Comparison of ENCODE assay signal across 9 mouse cellular contexts in the genomic region with DNA sequence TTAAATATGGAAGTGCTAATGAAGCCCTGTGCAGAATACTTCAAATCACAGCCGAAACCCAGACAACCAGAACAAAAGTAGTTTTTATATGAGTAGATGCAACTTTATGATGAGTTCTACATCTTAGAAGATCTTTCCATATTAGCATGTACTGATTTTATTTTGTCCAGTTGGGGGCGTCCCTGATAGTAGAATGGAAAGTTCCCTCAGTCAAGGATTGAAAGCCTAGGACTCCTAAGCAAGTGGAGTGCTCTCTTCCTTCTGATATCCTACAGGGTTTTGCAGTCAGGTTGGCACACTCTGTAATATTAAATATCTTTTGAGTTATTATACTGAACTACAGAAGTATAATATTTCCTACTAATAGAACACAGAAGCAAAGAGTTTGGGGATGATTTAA.
A peak's percentile ranks its signal among the peaks of the same experiment; 100 is the strongest.
DNase-seq lines count a peak whose midpoint lies in the region; ATAC-seq and TF ChIP-seq lines count a peak whose summit lies in the region.
"Had no signal": no experiment of that assay in that cellular context is flagged by ENCODE, and none has a peak within 500 bp of the region (broad histone marks: within the 10 kb centered on the region; RNA-seq: fewer than 3 reads in every experiment).

No protein-coding gene starts in this region.

- 69% methylated on average over 2 of the region's 2 CpGs for WGBS in liver, postnatal 0 days (ENCODE audit: insufficient replicate concordance)
- 64% methylated on average over 2 of the region's 2 CpGs for WGBS in liver, embryonic 11.5 days
- WGBS in embryonic facial prominence, embryonic 14.5 days = 52% methylated on average over 2 of the region's 2 CpGs
- 35% methylated on average over 2 of the region's 2 CpGs for WGBS in midbrain, embryonic 14.5 days
- 62% methylated on average over 2 of the region's 2 CpGs for WGBS in heart, embryonic 11.5 days (ENCODE audit: insufficient replicate concordance)

- H3K36me3 ChIP-seq in liver, postnatal 0 days (replicated peaks; ENCODE audit: insufficient read depth, low read length) = no peaks in the 10 kb centered on the region
- no peaks in the 10 kb centered on the region for H3K36me3 ChIP-seq in liver, embryonic 11.5 days (ENCODE audit: control insufficient read depth, insufficient read depth, low read length)
- no peaks in the 10 kb centered on the region for H3K36me3 ChIP-seq in embryonic facial prominence, embryonic 14.5 days (ENCODE audit: control insufficient read depth, insufficient read depth, low read length)
- no peaks in the 10 kb centered on the region for H3K36me3 ChIP-seq in midbrain, embryonic 14.5 days (ENCODE audit: control insufficient read depth, insufficient read depth, low read length)
- no peaks in the 10 kb centered on the region for H3K36me3 ChIP-seq in heart, embryonic 11.5 days (ENCODE audit: control insufficient read depth, insufficient read depth, low read length)

- no peak for TF ChIP-seq POLR2A in brain, embryonic 14.5 days (IDR thresholded peaks at IDR 0.05; ENCODE audit: borderline replicate concordance, extremely low read depth, insufficient read depth, insufficient read length, poor library complexity, severe bottlenecking)

- no peak overlapping the region for H3K9ac ChIP-seq in liver, postnatal 0 days (replicated peaks)
- no peak overlapping the region for H3K9ac ChIP-seq in liver, embryonic 11.5 days (ENCODE audit: low read depth, low read length)
- no peak overlapping the region for H3K9ac ChIP-seq in embryonic facial prominence, embryonic 14.5 days (ENCODE audit: low read depth, low read length)
- no peak overlapping the region for H3K9ac ChIP-seq in midbrain, embryonic 14.5 days (replicated peaks; ENCODE audit: low read length)
- no peak overlapping the region for H3K9ac ChIP-seq in heart, embryonic 11.5 days (ENCODE audit: low read depth, low read length)

- H3K27me3 ChIP-seq in liver, postnatal 0 days (ENCODE audit: insufficient read depth, low read length) = no peaks in the 10 kb centered on the region
- H3K27me3 ChIP-seq in liver, embryonic 11.5 days (replicated peaks; ENCODE audit: control insufficient read depth, insufficient read depth, low read length) = no peaks in the 10 kb centered on the region
- H3K27me3 ChIP-seq in embryonic facial prominence, embryonic 14.5 days (replicated peaks; ENCODE audit: control insufficient read depth, insufficient read depth, low read length) = no peaks in the 10 kb centered on the region
- H3K27me3 ChIP-seq in midbrain, embryonic 14.5 days (ENCODE audit: control insufficient read depth, insufficient read depth, low read length) = no peaks in the 10 kb centered on the region
- no peaks in the 10 kb centered on the region for H3K27me3 ChIP-seq in heart, embryonic 11.5 days (ENCODE audit: control insufficient read depth, insufficient read depth, low read length)

- H3K9me3 ChIP-seq in liver, postnatal 0 days (ENCODE audit: low read length) = no peaks in the 10 kb centered on the region
- no peaks in the 10 kb centered on the region for H3K9me3 ChIP-seq in liver, embryonic 11.5 days (ENCODE audit: control insufficient read depth, low read length)
- H3K9me3 ChIP-seq in embryonic facial prominence, embryonic 14.5 days (ENCODE audit: control insufficient read depth, low read length) = no peaks in the 10 kb centered on the region
- H3K9me3 ChIP-seq in midbrain, embryonic 14.5 days (ENCODE audit: control insufficient read depth, low read length) = no peaks in the 10 kb centered on the region
- no peaks in the 10 kb centered on the region for H3K9me3 ChIP-seq in heart, embryonic 11.5 days (replicated peaks; ENCODE audit: control insufficient read depth, low read length)

- no peak for ATAC-seq in liver, postnatal 0 days
- ATAC-seq in liver, embryonic 11.5 days (replicated peaks; ENCODE audit: low FRiP score) = no peak
- no peak for ATAC-seq in embryonic facial prominence, embryonic 14.5 days (ENCODE audit: low read depth)
- ATAC-seq in midbrain, embryonic 14.5 days (ENCODE audit: low FRiP score, low TSS enrichment) = 0 out of 2 replicates have a peak, but pooled peaks have one; percentile 31
- ATAC-seq in monocyte, adult 5-6 weeks (replicated peaks; ENCODE audit: insufficient number of reproducible peaks, low FRiP score, low TSS enrichment, poor library complexity, severe bottlenecking) = no peak
- no peak for ATAC-seq in heart, embryonic 11.5 days (replicated peaks; ENCODE audit: insufficient number of reproducible peaks, low FRiP score, low TSS enrichment)
- ATAC-seq in inflammation-experienced regulatory T-cells, adult 6 months = no peak

- H3K4me2 ChIP-seq in liver, postnatal 0 days (ENCODE audit: low read depth, low read length) = no peak overlapping the region
- H3K4me2 ChIP-seq in liver, embryonic 11.5 days = no peak overlapping the region
- no peak overlapping the region for H3K4me2 ChIP-seq in embryonic facial prominence, embryonic 14.5 days (ENCODE audit: low read depth, low read length)
- H3K4me2 ChIP-seq in midbrain, embryonic 14.5 days (ENCODE audit: low read length) = no peak overlapping the region
- no peak overlapping the region for H3K4me2 ChIP-seq in heart, embryonic 11.5 days

- H3K27ac ChIP-seq in liver, postnatal 0 days (ENCODE audit: low read depth) = no peak overlapping the region
- H3K27ac ChIP-seq in liver, embryonic 11.5 days (ENCODE audit: low read depth, low read length) = no peak overlapping the region
- no peak overlapping the region for H3K27ac ChIP-seq in embryonic facial prominence, embryonic 14.5 days (replicated peaks; ENCODE audit: low read depth, low read length)
- no peak overlapping the region for H3K27ac ChIP-seq in midbrain, embryonic 14.5 days (replicated peaks; ENCODE audit: low read depth, low read length)
- H3K27ac ChIP-seq in heart, embryonic 11.5 days (ENCODE audit: low read depth, low read length) = no peak overlapping the region
- H3K27ac ChIP-seq: macrophage had no signal

- no peak overlapping the region for H3K4me3 ChIP-seq in liver, postnatal 0 days (ENCODE audit: low read depth, low read length)
- H3K4me3 ChIP-seq in liver, embryonic 11.5 days (ENCODE audit: low read depth, low read length) = no peak overlapping the region
- no peak overlapping the region for H3K4me3 ChIP-seq in embryonic facial prominence, embryonic 14.5 days (ENCODE audit: low read depth, low read length)
- no peak overlapping the region for H3K4me3 ChIP-seq in midbrain, embryonic 14.5 days (replicated peaks; ENCODE audit: low read depth, low read length)
- H3K4me3 ChIP-seq in heart, embryonic 11.5 days (ENCODE audit: low read depth, low read length) = no peak overlapping the region

- TF ChIP-seq CTCF in liver, postnatal 0 days (IDR thresholded peaks at IDR 0.05; ENCODE audit: low read depth) = peak; percentile 26; the same call in 1 of the 2 replicates
- peak; percentile 35; the same call in 1 of the 2 replicates for TF ChIP-seq CTCF in brain, embryonic 14.5 days (IDR thresholded peaks at IDR 0.05; ENCODE audit: borderline replicate concordance, extremely low read depth, insufficient read depth, insufficient read length)

- H3K4me1 ChIP-seq in liver, postnatal 0 days (ENCODE audit: insufficient read depth) = no peaks in the 10 kb centered on the region
- no peaks in the 10 kb centered on the region for H3K4me1 ChIP-seq in liver, embryonic 11.5 days (replicated peaks; ENCODE audit: control insufficient read depth, insufficient read depth, low read length)
- no peaks in the 10 kb centered on the region for H3K4me1 ChIP-seq in embryonic facial prominence, embryonic 14.5 days (ENCODE audit: control insufficient read depth, insufficient read depth, low read length)
- H3K4me1 ChIP-seq in midbrain, embryonic 14.5 days (ENCODE audit: control insufficient read depth, insufficient read depth, low read length) = peaks cover 8% of the 10 kb centered on the region; the same call in 1 of the 2 replicates
- H3K4me1 ChIP-seq in heart, embryonic 11.5 days (ENCODE audit: control insufficient read depth, insufficient read depth, low read length) = no peaks in the 10 kb centered on the region

- no peak for TF ChIP-seq EP300 in liver, postnatal 0 days (IDR thresholded peaks at IDR 0.05; ENCODE audit: low read depth)

- DNase-seq in liver, postnatal 0 days = peak; percentile 7
- no peak for DNase-seq in liver, embryonic 11.5 days (ENCODE audit: low spot score)
- DNase-seq in brain, embryonic 14.5 days (ENCODE audit: low read depth) = peak; percentile 88
- peak; percentile 50 for DNase-seq in embryonic facial prominence, embryonic 14.5 days (ENCODE audit: low spot score)
- DNase-seq in midbrain, embryonic 14.5 days = peak; percentile 81
